ENCODE assay signal across 9 mouse cellular contexts in genomic region chr5:147305856-147306637, GRCm38 (mm10). TPM values are rescaled to one million over a fixed set of nuclear protein-coding genes. Genes with fewer than 3 reads are reported as not detected.
DNase-seq lines count a peak whose midpoint lies in the region; ATAC-seq and TF ChIP-seq lines count a peak whose summit lies in the region.
"Had no signal": no experiment of that assay in that cellular context is flagged by ENCODE, and none has a peak within 500 bp of the region (broad histone marks: within the 10 kb centered on the region; RNA-seq: fewer than 3 reads in every experiment).

No protein-coding gene starts in this region.

- peak overlapping the region; percentile 8; the same call in 1 of the 2 replicates for H3K4me3 ChIP-seq in lung, embryonic 14.5 days (ENCODE audit: low read depth, low read length)
- H3K4me3 ChIP-seq in embryonic facial prominence, embryonic 13.5 days, result peak overlapping the region; percentile 23; the same call in 1 of the 2 replicates
- peak overlapping the region; percentile 40 for H3K4me3 ChIP-seq in limb, embryonic 10.5 days
- H3K4me3 ChIP-seq in neural tube, embryonic 15.5 days (replicated peaks), result peak overlapping the region; percentile 8; the same call in 1 of the 2 replicates

- H3K36me3 ChIP-seq in lung, embryonic 14.5 days (ENCODE audit: insufficient read depth), result no peaks in the 10 kb centered on the region
- no peaks in the 10 kb centered on the region for H3K36me3 ChIP-seq in embryonic facial prominence, embryonic 13.5 days
- H3K36me3 ChIP-seq in limb, embryonic 10.5 days, result no peaks in the 10 kb centered on the region
- no peaks in the 10 kb centered on the region for H3K36me3 ChIP-seq in neural tube, embryonic 15.5 days

- H3K4me2 ChIP-seq in lung, embryonic 14.5 days, result peak overlapping the region; percentile 32
- H3K4me2 ChIP-seq in embryonic facial prominence, embryonic 13.5 days, result peak overlapping the region; percentile 38
- peak overlapping the region; percentile 11 for H3K4me2 ChIP-seq in neural tube, embryonic 15.5 days

- H3K27ac ChIP-seq in lung, embryonic 14.5 days (ENCODE audit: low read depth), result no peak overlapping the region
- no peak overlapping the region for H3K27ac ChIP-seq in embryonic facial prominence, embryonic 13.5 days
- H3K27ac ChIP-seq in limb, embryonic 10.5 days, result peak overlapping the region; percentile 7; the same call in 1 of the 2 replicates
- no peak overlapping the region for H3K27ac ChIP-seq in neural tube, embryonic 15.5 days (replicated peaks)
- H3K27ac ChIP-seq: macrophage had no signal

- no peaks in the 10 kb centered on the region for H3K9me3 ChIP-seq in lung, embryonic 14.5 days (ENCODE audit: low read depth, low read length)
- H3K9me3 ChIP-seq in embryonic facial prominence, embryonic 13.5 days, result no peaks in the 10 kb centered on the region
- no peaks in the 10 kb centered on the region for H3K9me3 ChIP-seq in limb, embryonic 10.5 days (replicated peaks)
- no peaks in the 10 kb centered on the region for H3K9me3 ChIP-seq in neural tube, embryonic 15.5 days (replicated peaks)

- no peak overlapping the region for H3K9ac ChIP-seq in lung, embryonic 14.5 days
- H3K9ac ChIP-seq in embryonic facial prominence, embryonic 13.5 days, result no peak overlapping the region
- H3K9ac ChIP-seq in neural tube, embryonic 15.5 days (replicated peaks), result no peak overlapping the region

- no peak for DNase-seq in lung, embryonic 14.5 days
- no peak for DNase-seq in lung, adult 18-20 months
- peak; percentile 67 for DNase-seq in limb, embryonic 10.5 days (ENCODE audit: low spot score)
- DNase-seq in cerebellum, adult 18-20 months, result no peak
- no peak for DNase-seq in left cerebral cortex, postnatal 25 days (ENCODE audit: low spot score in 2 of 2)
- DNase-seq: kidney, postnatal 25 days had no signal

- no peaks in the 10 kb centered on the region for H3K4me1 ChIP-seq in lung, embryonic 14.5 days (ENCODE audit: insufficient read depth)
- peaks cover 24% of the 10 kb centered on the region for H3K4me1 ChIP-seq in embryonic facial prominence, embryonic 13.5 days
- H3K4me1 ChIP-seq in limb, embryonic 10.5 days, result peaks cover 64% of the 10 kb centered on the region
- H3K4me1 ChIP-seq in neural tube, embryonic 15.5 days, result peaks cover 22% of the 10 kb centered on the region

- no peak for ATAC-seq in lung, embryonic 14.5 days (ENCODE audit: insufficient read depth)
- no peak for ATAC-seq in embryonic facial prominence, embryonic 13.5 days (ENCODE audit: insufficient number of reproducible peaks, insufficient read depth, low FRiP score, low TSS enrichment, low read depth)
- no peak for ATAC-seq in neural tube, embryonic 15.5 days (ENCODE audit: low FRiP score)

- intact Hi-C loops in left cerebral cortex, postnatal 25 days (cut with DNase I), result loop anchor here (2.0 kb wide), 1 partner anchor 119 kb away; no protein-coding TSS in a partner anchor

- peaks cover 100% of the 10 kb centered on the region for H3K27me3 ChIP-seq in lung, embryonic 14.5 days (ENCODE audit: insufficient read depth, low read length)
- peaks cover 100% of the 10 kb centered on the region for H3K27me3 ChIP-seq in embryonic facial prominence, embryonic 13.5 days
- H3K27me3 ChIP-seq in limb, embryonic 10.5 days (ENCODE audit: low read depth, poor library complexity, severe bottlenecking), result peaks cover 100% of the 10 kb centered on the region
- H3K27me3 ChIP-seq in neural tube, embryonic 15.5 days (replicated peaks), result peaks cover 99% of the 10 kb centered on the region

- under 1% methylated on average over 57 of the region's 58 CpGs for WGBS in lung, embryonic 14.5 days
- under 1% methylated on average over 58 of the region's 58 CpGs for WGBS in embryonic facial prominence, embryonic 13.5 days
- under 1% methylated on average over 58 of the region's 58 CpGs for WGBS in limb, embryonic 10.5 days
- under 1% methylated on average over 58 of the region's 58 CpGs for WGBS in neural tube, embryonic 15.5 days

- TF ChIP-seq CTCF in lung, embryonic 14.5 days (IDR thresholded peaks at IDR 0.05; ENCODE audit: low read depth), result no peak

RNA-seq across cellular contexts. Expression of gene Cdx2, which starts 1.0 kb away (rescaled TPM):
- not detected in 2 replicates for polyA plus RNA-seq in lung, embryonic 14.5 days (2014; fragmentation: Nextera tagmentation; extraction: Ambion mirVana)
- 0.56 TPM in 1 of 2 replicates, not detected in the other for polyA plus RNA-seq in embryonic facial prominence, embryonic 13.5 days (2015; fragmentation: Nextera tagmentation; extraction: Ambion mirVana)
- 0.06 and 0.16 TPM in 2 replicates for polyA plus RNA-seq in limb, embryonic 10.5 days (2016; fragmentation: Nextera tagmentation; extraction: Ambion mirVana)
- polyA plus RNA-seq in neural tube, embryonic 15.5 days (2015; fragmentation: Nextera tagmentation; extraction: Ambion mirVana), result 3.1 TPM in 1 of 2 replicates, not detected in the other
- total RNA-seq in left cerebral cortex, postnatal 25 days (2021), result not detected
- polyA plus RNA-seq: macrophage had no signal

RNA-seq across cellular contexts. Expression of gene Urad, which starts 16.2 kb away (rescaled TPM):
- polyA plus RNA-seq in lung, embryonic 14.5 days (2014; fragmentation: Nextera tagmentation; extraction: Ambion mirVana), result not detected in 2 replicates
- polyA plus RNA-seq in embryonic facial prominence, embryonic 13.5 days (2015; fragmentation: Nextera tagmentation; extraction: Ambion mirVana), result not detected in 2 replicates
- not detected in 2 replicates for polyA plus RNA-seq in limb, embryonic 10.5 days (2016; fragmentation: Nextera tagmentation; extraction: Ambion mirVana)
- polyA plus RNA-seq in neural tube, embryonic 15.5 days (2015; fragmentation: Nextera tagmentation; extraction: Ambion mirVana), result 0.24 TPM in 1 of 2 replicates, not detected in the other
- not detected for total RNA-seq in left cerebral cortex, postnatal 25 days (2021)
- polyA plus RNA-seq: macrophage had no signal

RNA-seq across cellular contexts. Expression of gene Pdx1, which starts 36.3 kb away (rescaled TPM):
- polyA plus RNA-seq in lung, embryonic 14.5 days (2014; fragmentation: Nextera tagmentation; extraction: Ambion mirVana), result not detected in 2 replicates
- polyA plus RNA-seq in embryonic facial prominence, embryonic 13.5 days (2015; fragmentation: Nextera tagmentation; extraction: Ambion mirVana), result not detected in 2 replicates
- not detected in 2 replicates for polyA plus RNA-seq in limb, embryonic 10.5 days (2016; fragmentation: Nextera tagmentation; extraction: Ambion mirVana)
- not detected in 2 replicates for polyA plus RNA-seq in neural tube, embryonic 15.5 days (2015; fragmentation: Nextera tagmentation; extraction: Ambion mirVana)
- not detected for total RNA-seq in left cerebral cortex, postnatal 25 days (2021)
- polyA plus RNA-seq: macrophage had no signal
